Mouse (Mus musculus) urinary bladder, postnatal 36 days (tissue): ENCODE measurements around the gene Sord.

Experiments
- DNase-seq, 2 experiments: peaks; one replicate each; pipeline ENCODE4 v3.0.0; 2022; ENCODE audit warnings: low spot score in 2 of 2, mixed read lengths in 1 of 2

Sord gene

GRCm38 (mm10) chr2:122240735-122241134 is 6.2 kb downstream of the Sord start:
- no peak for DNase-seq

GRCm38 (mm10) chr2:122241226-122241625 is 6.7 kb downstream of the Sord start:
- no peak for DNase-seq

GRCm38 (mm10) chr2:122241935-122242334 is 7.4 kb downstream of the Sord start:
- no peak for DNase-seq

- DNase-seq = peak; percentile 70 to 73
Measured at GRCm38 (mm10) chr2:122243671-122244131, 9.2 kb downstream of the Sord start.

GRCm38 (mm10) chr2:122247786-122248185 is 13.2 kb downstream of the Sord start:
- no peak for DNase-seq

GRCm38 (mm10) chr2:122255997-122256396 is 21.4 kb downstream of the Sord start:
- DNase-seq = no peak

- no peak for DNase-seq
Measured at GRCm38 (mm10) chr2:122260729-122261128, 26.2 kb downstream of the Sord start.

- DNase-seq = no peak
Measured at GRCm38 (mm10) chr2:122264690-122265089, 30.1 kb downstream of the Sord start.

GRCm38 (mm10) chr2:122266407-122267193 is 32.1 kb downstream of the Sord start:
- no peak for DNase-seq

- DNase-seq = no peak
Measured at GRCm38 (mm10) chr2:122278769-122279168, 44.2 kb downstream of the Sord start.

- DNase-seq = no peak
Measured at GRCm38 (mm10) chr2:122284091-122284490, 49.5 kb downstream of the Sord start.

GRCm38 (mm10) chr2:122286137-122286536 is 51.6 kb downstream of the Sord start:
- DNase-seq = no peak

GRCm38 (mm10) chr2:122294916-122295315 is 60.4 kb downstream of the Sord start:
- no peak for DNase-seq

GRCm38 (mm10) chr2:122297271-122298095 is 62.9 kb downstream of the Sord start:
- no peak for DNase-seq

GRCm38 (mm10) chr2:122298096-122298499 is 63.5 kb downstream of the Sord start, which contains the start of gene Duox2:
Duox2 (minus strand) TSS chr2:122298449.
- no peak for DNase-seq

- no peak for DNase-seq
Measured at GRCm38 (mm10) chr2:122298596-122299490, 64.3 kb downstream of the Sord start, which contains the start of gene Duoxa2. Duoxa2 (plus strand) TSS chr2:122298900.

GRCm38 (mm10) chr2:122299911-122300655 is 65.5 kb downstream of the Sord start:
- no peak for DNase-seq

GRCm38 (mm10) chr2:122300656-122301020 is 66.1 kb downstream of the Sord start:
- no peak for DNase-seq

- DNase-seq = peak in 1 of 2 experiments; percentile 21
Measured at GRCm38 (mm10) chr2:122301081-122301920, 66.8 kb downstream of the Sord start.
